Mouse (Mus musculus): Measurements from ENCODE around the gene Tut1.

Tut1 gene

GRCm38 (mm10) chr19:8982303-8983149 lies 28.9 kb downstream of the Tut1 start:
- no peak for DNase-seq (ENCODE audit: low read depth, low spot score)

DNA sequence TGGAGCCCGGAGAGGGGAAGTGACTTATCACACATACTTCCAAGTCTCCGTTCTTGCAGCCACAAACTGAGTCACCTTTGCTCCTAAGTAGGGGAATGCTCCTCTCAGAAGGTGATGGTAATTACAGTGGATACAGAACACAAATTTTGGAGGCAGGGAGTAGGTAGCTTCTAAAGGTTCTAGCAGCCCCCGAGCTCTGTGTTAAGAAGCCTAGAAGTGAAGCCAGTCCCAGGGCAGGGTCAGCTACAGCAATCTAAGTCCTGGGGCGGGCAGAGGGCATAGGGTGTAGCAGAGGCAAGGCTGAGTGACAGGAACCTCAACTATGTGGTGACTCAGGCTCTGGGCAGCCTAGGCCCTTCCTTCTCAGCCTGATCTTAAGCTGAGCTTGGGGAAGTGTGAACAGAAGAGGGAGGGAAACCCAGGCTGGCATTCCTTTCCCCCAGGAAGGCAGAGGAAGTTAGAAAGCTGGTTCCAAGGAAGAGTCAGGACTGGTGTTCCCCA lies 29.6 kb downstream of the Tut1 start:
- DNase-seq (ENCODE audit: low read depth, low spot score) = no peak

GRCm38 (mm10) chr19:8984255-8984868 lies 30.7 kb downstream of the Tut1 start:
- peak; percentile 46 for DNase-seq (ENCODE audit: low read depth, low spot score)

- no peak for DNase-seq (ENCODE audit: low read depth, low spot score)
Measured at GRCm38 (mm10) chr19:8985891-8986290, 32.2 kb downstream of the Tut1 start.

GRCm38 (mm10) chr19:8987816-8988215 lies 34.2 kb downstream of the Tut1 start:
- DNase-seq (ENCODE audit: low read depth, low spot score) = no peak

DNA sequence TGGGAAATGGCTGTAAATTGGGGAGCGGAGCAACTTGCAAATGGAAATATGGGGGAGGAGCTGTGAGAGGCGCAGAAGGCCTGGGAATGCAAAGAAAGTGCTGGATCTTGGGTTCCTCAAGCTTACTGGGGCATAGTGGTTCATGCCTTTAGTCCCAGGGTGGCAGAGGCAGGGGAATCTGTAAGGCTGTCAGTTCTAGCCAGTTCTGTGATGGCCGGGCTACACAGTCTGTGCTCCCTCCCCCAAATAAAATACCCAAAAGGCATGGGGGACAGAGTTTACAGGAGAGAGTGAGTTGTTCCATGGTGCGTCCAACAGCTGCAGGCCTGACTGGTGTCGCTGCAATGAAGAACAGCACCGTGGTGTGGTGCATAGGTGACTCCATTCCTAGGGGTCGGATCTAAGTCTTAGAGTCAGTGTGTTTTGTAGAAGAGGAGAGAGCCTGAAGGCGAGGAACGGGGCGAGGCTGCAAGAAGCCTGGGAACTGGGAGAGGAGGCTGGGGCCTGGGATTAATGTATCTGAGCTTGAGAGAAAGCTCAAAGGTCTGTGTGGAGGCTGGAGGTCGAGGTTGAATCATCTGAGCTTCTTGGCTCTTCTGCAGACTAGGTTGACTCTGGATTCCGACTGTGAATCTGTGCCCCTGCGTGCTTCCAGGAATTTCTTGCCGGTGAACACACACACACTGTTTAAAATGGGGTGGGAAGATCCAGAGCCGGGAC lies 34.9 kb downstream of the Tut1 start:
- no peak for DNase-seq (ENCODE audit: low read depth, low spot score)

DNA sequence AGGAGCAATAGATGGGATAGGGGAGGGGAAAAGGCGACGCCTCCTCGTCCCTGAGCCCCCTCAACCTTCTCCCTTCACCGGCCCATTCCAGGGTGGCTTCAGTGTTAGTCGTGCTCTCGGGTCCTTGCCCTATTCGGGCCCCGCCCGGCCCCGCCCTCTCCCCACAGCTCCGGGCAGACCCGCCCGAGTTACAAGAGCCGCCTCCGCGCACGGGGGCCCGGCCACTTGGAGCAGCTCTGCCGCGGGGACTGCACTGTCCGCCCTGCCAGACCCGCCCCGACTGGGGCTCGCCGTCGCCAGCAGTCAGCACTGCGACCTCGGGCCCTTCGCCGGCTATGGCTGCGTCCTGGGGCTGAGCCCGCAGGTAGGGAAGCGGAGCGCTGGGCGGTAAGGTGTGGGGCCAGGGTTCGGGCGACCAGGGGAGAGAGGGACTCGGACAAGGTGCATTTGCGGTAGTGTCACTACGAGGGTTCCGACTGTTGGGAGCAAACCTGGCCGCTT lies 35.5 kb downstream of the Tut1 start, which contains the start of gene Ahnak:
Gene Ahnak, plus strand, starts transcription at position 219 of the 501 bp plus-strand sequence.
- DNase-seq (ENCODE audit: low read depth, low spot score) = peak; percentile 19

DNA sequence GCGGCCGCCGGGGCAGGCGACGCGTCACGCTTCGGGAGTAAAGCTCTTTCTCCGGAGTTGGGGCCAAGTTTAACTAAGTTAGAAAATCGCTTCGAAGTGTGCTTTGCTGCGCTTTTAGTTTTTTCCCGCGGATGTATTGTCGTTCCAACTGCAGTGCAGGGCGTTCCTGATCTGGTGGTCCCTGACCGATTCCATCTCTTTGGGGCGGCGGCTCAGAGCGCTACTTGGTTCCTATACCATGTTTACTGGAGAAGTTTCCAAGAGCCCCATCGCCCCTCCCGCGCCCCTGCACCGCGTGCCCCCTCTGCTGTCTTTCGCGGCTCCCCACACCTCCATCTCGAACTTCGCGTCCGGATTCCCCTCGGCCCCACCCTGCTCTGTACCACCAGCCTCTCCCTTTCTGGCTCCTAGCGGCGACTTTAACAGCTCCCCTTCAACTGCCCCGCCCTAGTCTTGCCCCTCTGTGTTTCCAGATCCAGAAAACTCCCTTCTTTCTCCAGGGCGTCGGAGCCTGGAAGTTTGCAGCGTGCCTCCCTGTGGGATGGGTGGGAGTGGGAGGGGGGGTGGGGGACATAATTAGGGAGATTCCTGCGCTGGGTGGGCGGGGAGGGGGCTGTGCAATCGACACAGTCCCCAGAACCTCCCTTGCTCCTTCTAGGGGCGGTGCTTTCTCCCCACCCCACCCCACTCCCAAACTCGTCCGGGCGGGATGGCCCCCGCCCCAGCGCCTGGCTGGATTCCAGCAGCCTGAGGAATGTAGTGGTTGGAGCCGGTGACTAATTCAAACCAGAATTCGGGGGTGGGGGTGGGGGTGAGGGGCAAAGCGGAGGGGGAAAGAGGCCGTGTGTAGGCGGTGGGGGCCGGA lies 36.2 kb downstream of the Tut1 start:
- DNase-seq (ENCODE audit: low read depth, low spot score) = peak; percentile 25

GRCm38 (mm10) chr19:8990432-8991102 lies 36.9 kb downstream of the Tut1 start:
- no peak for DNase-seq (ENCODE audit: low read depth, low spot score)

GRCm38 (mm10) chr19:8991245-8991870 lies 37.7 kb downstream of the Tut1 start:
- no peak for DNase-seq (ENCODE audit: low read depth, low spot score)

- DNase-seq (ENCODE audit: low read depth, low spot score) = no peak
Measured at GRCm38 (mm10) chr19:8991871-8992735, 38.5 kb downstream of the Tut1 start.

GRCm38 (mm10) chr19:8992769-8993624 lies 39.4 kb downstream of the Tut1 start:
- DNase-seq (ENCODE audit: low read depth, low spot score) = peak; percentile 84

GRCm38 (mm10) chr19:8993625-8993912 lies 39.9 kb downstream of the Tut1 start:
- no peak for DNase-seq (ENCODE audit: low read depth, low spot score)

GRCm38 (mm10) chr19:8994813-8995607 lies 41.4 kb downstream of the Tut1 start:
- DNase-seq (ENCODE audit: low read depth, low spot score) = no peak

GRCm38 (mm10) chr19:8996601-8997000 lies 43.0 kb downstream of the Tut1 start:
- DNase-seq (ENCODE audit: low read depth, low spot score) = no peak

DNA sequence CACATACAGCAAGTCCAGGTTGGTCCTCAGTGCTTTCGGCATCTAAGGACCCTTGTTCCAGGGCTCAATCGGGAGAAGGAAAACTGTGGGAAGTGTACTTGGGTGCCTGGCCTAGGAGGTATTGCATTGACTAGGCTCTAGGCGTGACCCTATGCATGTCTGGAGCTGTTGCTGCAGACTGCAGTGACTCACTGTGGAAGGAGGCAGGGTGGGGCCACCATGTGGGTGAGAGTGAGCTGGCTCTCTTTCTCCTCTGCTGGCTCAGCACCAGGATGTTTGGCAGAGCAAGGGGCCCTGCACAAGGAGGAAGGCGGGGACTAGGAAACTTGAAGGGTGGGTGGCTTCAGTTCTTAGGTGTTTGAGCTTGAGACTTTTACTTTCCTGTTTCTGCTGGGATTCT lies 43.9 kb downstream of the Tut1 start:
- no peak for DNase-seq (ENCODE audit: low read depth, low spot score)

DNA sequence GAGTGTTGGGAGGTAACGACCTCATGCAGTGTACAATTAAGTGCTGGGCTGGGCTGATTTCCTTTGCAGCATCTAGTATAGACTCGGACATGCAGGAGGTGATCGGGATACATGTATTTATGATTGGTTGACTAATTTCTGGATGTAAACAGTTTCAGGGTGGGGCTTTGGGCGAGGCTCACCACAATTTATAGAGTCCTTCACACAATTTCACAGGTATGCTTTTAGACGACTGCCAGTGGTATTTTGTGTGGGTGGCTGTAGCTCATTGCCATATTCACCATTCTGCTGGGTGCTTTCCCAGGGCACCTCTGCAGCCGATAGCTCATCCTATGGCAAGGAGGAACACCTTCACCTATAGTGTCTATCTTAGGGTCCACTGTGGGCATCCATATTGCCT lies 44.9 kb downstream of the Tut1 start:
- DNase-seq (ENCODE audit: low read depth, low spot score) = no peak
